Mouse (Mus musculus): ENCODE results near the gene Odr4. TPM values are rescaled to one million over a fixed set of nuclear protein-coding genes. Genes with fewer than 3 reads are reported as not detected.

Odr4 gene
- polyA plus RNA-seq (2015; fragmentation: Nextera tagmentation; extraction: Ambion mirVana), result 33.6 and 35.4 TPM in 2 replicates

DNA sequence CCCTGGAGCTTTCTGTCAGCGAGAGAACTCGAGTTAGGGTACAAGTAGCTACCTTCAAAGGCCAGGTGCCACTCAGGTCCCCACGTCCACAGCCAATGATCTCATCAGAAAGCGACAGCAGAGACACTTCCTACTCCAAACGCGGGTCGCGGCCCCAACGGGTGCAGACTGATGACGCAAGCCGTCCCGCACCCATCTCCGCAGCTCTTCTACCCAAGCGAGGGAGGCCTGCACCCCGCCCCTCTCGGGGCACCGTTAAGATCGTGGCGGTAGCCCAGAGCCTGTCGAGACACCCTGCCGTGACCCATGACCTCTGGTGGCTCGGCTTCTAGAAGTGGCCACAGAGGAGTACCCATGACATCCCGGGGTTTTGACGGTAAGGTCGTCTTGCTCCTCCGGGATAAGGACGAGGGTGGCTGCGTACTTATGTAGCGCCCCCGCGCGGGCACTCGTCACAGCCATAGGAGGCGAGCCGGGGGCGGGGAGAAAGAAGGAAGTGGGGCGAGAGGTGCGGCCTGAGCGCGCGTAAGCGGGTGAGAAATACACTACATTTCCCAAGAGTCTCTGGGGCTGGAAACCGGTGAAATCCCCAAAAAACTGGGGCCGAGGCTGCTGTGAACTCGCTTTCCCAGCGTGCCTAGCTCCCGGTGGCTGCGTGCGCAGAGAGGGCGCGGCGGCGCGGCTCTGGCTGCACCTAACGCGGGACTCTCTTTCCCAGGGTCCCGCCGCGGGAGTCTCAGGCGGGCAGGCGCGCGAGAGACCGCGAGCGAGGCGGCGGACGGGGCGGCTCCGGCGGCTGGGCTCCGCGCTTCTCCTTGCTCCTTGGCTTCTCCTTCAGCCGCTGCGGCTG lies at the start of gene Odr4, which contains the start of gene Tpr:
Gene Odr4 (minus strand): TSS at position 443 of the 850 bp plus-strand sequence.
Gene Tpr (plus strand): TSS at position 201 of the 850 bp plus-strand sequence.
- H3K27ac ChIP-seq, result peak within 1 kb of the TSS; percentile 91
- ATAC-seq (ENCODE audit: borderline replicate concordance, extremely low read depth, low FRiP score, low TSS enrichment), result peak; percentile 99
- H3K27me3 ChIP-seq, result no peaks in the 10 kb centered on the region
- no peaks in the 10 kb centered on the region for H3K9me3 ChIP-seq
- peaks cover 32% of the 10 kb centered on the region for H3K36me3 ChIP-seq
- peaks cover 6% of the 10 kb centered on the region for H3K4me1 ChIP-seq
- peak within 1 kb of the TSS; percentile 71 for H3K4me3 ChIP-seq
- peak within 1 kb of the TSS; percentile 62 for H3K4me2 ChIP-seq
- under 1% methylated on average over 64 of the region's 76 CpGs for WGBS
- H3K9ac ChIP-seq, result peak within 1 kb of the TSS; percentile 74

DNA sequence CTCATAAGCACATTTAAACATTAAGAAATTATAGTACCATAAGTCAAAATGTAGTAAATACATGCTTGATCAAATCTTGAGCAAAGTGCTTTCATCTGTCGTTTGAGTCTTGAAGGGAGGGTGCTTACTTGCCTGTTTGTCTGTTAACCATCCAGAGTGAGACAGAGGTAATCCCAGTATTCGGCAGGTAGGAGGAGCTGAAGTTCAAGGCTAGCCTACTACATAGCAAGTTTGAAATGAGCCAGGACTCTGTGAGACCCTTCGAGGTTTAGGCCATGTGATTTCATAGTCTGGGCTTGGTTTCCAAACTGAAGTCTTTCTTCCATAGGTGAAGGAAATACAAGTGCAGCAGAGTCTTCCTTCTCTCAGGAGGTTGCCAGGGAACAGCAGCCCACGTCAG lies 48.9 kb upstream of the Odr4 start:
- no peak for ATAC-seq (ENCODE audit: borderline replicate concordance, extremely low read depth, low FRiP score, low TSS enrichment)
- H3K27ac ChIP-seq, result no peak overlapping the region

GRCm38 (mm10) chr1:150438641-150439040 lies 45.8 kb upstream of the Odr4 start:
- Histone ChIP-seq H3K4me2 (no peak overlapping the region), H3K9ac (no peak overlapping the region), H3K36me3 (peaks cover 70% of the 10 kb centered on the region), H3K9me3 (no peaks in the 10 kb centered on the region), H3K27me3 (no peaks in the 10 kb centered on the region), H3K27ac (no peak overlapping the region), H3K4me3 (no peak overlapping the region), H3K4me1 (no peaks in the 10 kb centered on the region)
- 91% methylated on average over 3 of the region's 3 CpGs for WGBS
- no peak for ATAC-seq (ENCODE audit: borderline replicate concordance, extremely low read depth, low FRiP score, low TSS enrichment)

More for the DNA sequence above, 48.9 kb upstream of the Odr4 start:
- Histone ChIP-seq H3K9me3 (no peaks in the 10 kb centered on the region), H3K27me3 (no peaks in the 10 kb centered on the region), H3K4me2 (no peak overlapping the region), H3K4me1 (no peaks in the 10 kb centered on the region), H3K36me3 (peaks cover 68% of the 10 kb centered on the region), H3K9ac (no peak overlapping the region), H3K4me3 (no peak overlapping the region)
- 73% methylated on average over 4 of the region's 4 CpGs for WGBS

DNA sequence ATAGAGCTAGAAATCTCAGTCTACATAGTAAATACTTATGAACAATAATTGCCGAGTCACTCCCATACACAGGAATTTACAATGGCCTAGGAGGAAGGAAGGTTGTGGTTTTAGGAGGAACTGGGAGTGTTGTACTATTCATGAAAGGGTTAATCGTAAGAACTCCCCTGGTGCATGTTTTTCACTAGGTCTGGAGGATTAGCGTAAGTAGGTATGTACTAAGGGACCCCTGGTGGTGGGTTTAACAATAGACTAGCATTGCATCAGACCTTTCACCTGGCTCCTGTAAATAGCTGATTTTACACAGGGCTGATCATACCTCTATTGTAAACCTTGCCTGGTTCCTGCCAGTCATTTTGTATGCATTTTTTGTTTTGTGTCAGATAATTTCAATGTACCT lies 33.3 kb upstream of the Odr4 start:
- no peak overlapping the region for H3K4me2 ChIP-seq
- H3K27ac ChIP-seq, result no peak overlapping the region
- no peak overlapping the region for H3K4me3 ChIP-seq
- ATAC-seq (ENCODE audit: borderline replicate concordance, extremely low read depth, low FRiP score, low TSS enrichment), result no peak
- H3K9ac ChIP-seq, result no peak overlapping the region
- peaks cover 87% of the 10 kb centered on the region for H3K36me3 ChIP-seq
- no peaks in the 10 kb centered on the region for H3K4me1 ChIP-seq
- no peaks in the 10 kb centered on the region for H3K27me3 ChIP-seq
- no peaks in the 10 kb centered on the region for H3K9me3 ChIP-seq
- WGBS, result 73% methylated on average over 3 of the region's 3 CpGs

- 85% methylated on average over 9 of the region's 9 CpGs for WGBS
- Histone ChIP-seq H3K36me3 (peaks cover 83% of the 10 kb centered on the region), H3K27me3 (no peaks in the 10 kb centered on the region), H3K4me2 (no peak overlapping the region), H3K4me3 (no peak overlapping the region), H3K9ac (no peak overlapping the region), H3K4me1 (no peaks in the 10 kb centered on the region), H3K9me3 (no peaks in the 10 kb centered on the region), H3K27ac (no peak overlapping the region)
- no peak for ATAC-seq (ENCODE audit: borderline replicate concordance, extremely low read depth, low FRiP score, low TSS enrichment)
Observed at GRCm38 (mm10) chr1:150425665-150426064, 32.8 kb upstream of the Odr4 start.

GRCm38 (mm10) chr1:150418426-150418825 lies 25.5 kb upstream of the Odr4 start:
- 93% methylated on average over 4 of the region's 4 CpGs for WGBS
- H3K9me3 ChIP-seq, result no peaks in the 10 kb centered on the region
- H3K27ac ChIP-seq, result no peak overlapping the region
- no peak for ATAC-seq (ENCODE audit: borderline replicate concordance, extremely low read depth, low FRiP score, low TSS enrichment)
- no peaks in the 10 kb centered on the region for H3K27me3 ChIP-seq
- no peak overlapping the region for H3K4me3 ChIP-seq
- H3K4me1 ChIP-seq, result no peaks in the 10 kb centered on the region
- no peak overlapping the region for H3K4me2 ChIP-seq
- peaks cover 72% of the 10 kb centered on the region for H3K36me3 ChIP-seq
- H3K9ac ChIP-seq, result no peak overlapping the region

GRCm38 (mm10) chr1:150416006-150416405 lies 23.1 kb upstream of the Odr4 start:
- WGBS, result 92% methylated on average over 3 of the region's 3 CpGs

GRCm38 (mm10) chr1:150409996-150410395 lies 17.1 kb upstream of the Odr4 start:
- no peak overlapping the region for H3K4me2 ChIP-seq
- H3K9me3 ChIP-seq, result no peaks in the 10 kb centered on the region
- WGBS, result 98% methylated on average over 6 of the region's 6 CpGs
- no peaks in the 10 kb centered on the region for H3K27me3 ChIP-seq
- no peak overlapping the region for H3K9ac ChIP-seq
- peaks cover 68% of the 10 kb centered on the region for H3K36me3 ChIP-seq
- ATAC-seq (ENCODE audit: borderline replicate concordance, extremely low read depth, low FRiP score, low TSS enrichment), result no peak
- no peaks in the 10 kb centered on the region for H3K4me1 ChIP-seq
- no peak overlapping the region for H3K27ac ChIP-seq
- H3K4me3 ChIP-seq, result no peak overlapping the region

More at GRCm38 (mm10) chr1:150416006-150416405, 23.1 kb upstream of the Odr4 start:
- Histone ChIP-seq H3K27ac (no peak overlapping the region), H3K4me1 (no peaks in the 10 kb centered on the region), H3K4me3 (no peak overlapping the region), H3K9ac (no peak overlapping the region), H3K36me3 (peaks cover 69% of the 10 kb centered on the region), H3K4me2 (no peak overlapping the region), H3K9me3 (no peaks in the 10 kb centered on the region), H3K27me3 (no peaks in the 10 kb centered on the region)
- ATAC-seq (ENCODE audit: borderline replicate concordance, extremely low read depth, low FRiP score, low TSS enrichment), result no peak

GRCm38 (mm10) chr1:150407285-150407684 lies 14.4 kb upstream of the Odr4 start:
- no peak overlapping the region for H3K9ac ChIP-seq
- H3K4me1 ChIP-seq, result no peaks in the 10 kb centered on the region
- H3K27me3 ChIP-seq, result no peaks in the 10 kb centered on the region
- 82% methylated on average over 9 of the region's 9 CpGs for WGBS
- peaks cover 61% of the 10 kb centered on the region for H3K36me3 ChIP-seq
- no peaks in the 10 kb centered on the region for H3K9me3 ChIP-seq
- H3K4me2 ChIP-seq, result no peak overlapping the region
- H3K27ac ChIP-seq, result no peak overlapping the region
- H3K4me3 ChIP-seq, result no peak overlapping the region
- ATAC-seq (ENCODE audit: borderline replicate concordance, extremely low read depth, low FRiP score, low TSS enrichment), result no peak

DNA sequence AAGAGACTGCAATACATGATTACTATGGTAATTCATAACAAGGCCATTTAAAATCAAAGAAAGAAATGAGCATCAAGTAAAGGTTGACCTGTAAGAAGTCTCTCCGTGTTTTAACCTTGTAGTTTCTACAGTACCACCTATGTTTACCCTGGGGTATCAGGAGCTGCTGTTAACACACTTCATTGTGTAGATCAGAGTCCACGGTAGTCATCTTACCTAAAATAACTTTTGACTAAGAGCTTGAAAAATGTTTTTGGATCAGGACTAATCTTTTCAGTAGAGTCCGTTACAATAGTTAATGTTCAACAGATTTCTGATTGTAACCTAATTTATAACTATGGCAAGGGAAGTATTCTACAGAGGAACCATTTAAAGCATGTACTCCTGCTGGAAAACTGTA lies 11.7 kb upstream of the Odr4 start:
- Histone ChIP-seq H3K27ac (no peak overlapping the region), H3K4me2 (no peak overlapping the region), H3K36me3 (peaks cover 47% of the 10 kb centered on the region), H3K4me1 (no peaks in the 10 kb centered on the region), H3K9me3 (no peaks in the 10 kb centered on the region), H3K9ac (no peak overlapping the region), H3K27me3 (no peaks in the 10 kb centered on the region), H3K4me3 (no peak overlapping the region)
- ATAC-seq (ENCODE audit: borderline replicate concordance, extremely low read depth, low FRiP score, low TSS enrichment), result no peak
- WGBS, result 78% methylated on average over 3 of the region's 3 CpGs

- Histone ChIP-seq H3K27me3 (no peaks in the 10 kb centered on the region), H3K4me1 (no peaks in the 10 kb centered on the region), H3K9ac (no peak overlapping the region), H3K4me3 (no peak overlapping the region), H3K36me3 (peaks cover 46% of the 10 kb centered on the region), H3K9me3 (no peaks in the 10 kb centered on the region), H3K4me2 (no peak overlapping the region), H3K27ac (no peak overlapping the region)
- no peak for ATAC-seq (ENCODE audit: borderline replicate concordance, extremely low read depth, low FRiP score, low TSS enrichment)
- 93% methylated on average over 3 of the region's 3 CpGs for WGBS
Observed at GRCm38 (mm10) chr1:150403914-150404313, 11.0 kb upstream of the Odr4 start.

DNA sequence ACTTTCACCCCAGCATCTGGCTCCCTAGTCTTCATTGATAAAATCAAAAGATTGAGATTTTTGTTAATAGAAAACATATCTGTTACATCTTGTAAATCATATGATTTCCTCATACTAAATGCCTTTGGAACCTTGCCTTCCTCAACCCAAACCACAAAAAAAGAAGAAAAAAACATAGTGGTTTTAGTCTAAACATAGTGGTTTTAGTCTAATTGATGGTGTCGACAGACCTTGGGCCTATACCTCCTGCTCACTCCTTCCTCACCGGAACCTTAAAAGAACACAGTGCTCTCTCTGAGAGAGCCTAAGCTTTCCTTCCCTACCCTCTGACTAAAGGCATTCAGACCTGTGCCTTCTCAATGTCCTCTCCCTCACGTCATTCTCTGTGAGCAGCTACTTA lies 3.1 kb upstream of the Odr4 start:
- Histone ChIP-seq H3K9ac (no peak overlapping the region), H3K27me3 (no peaks in the 10 kb centered on the region), H3K9me3 (no peaks in the 10 kb centered on the region), H3K4me1 (peaks cover 6% of the 10 kb centered on the region), H3K4me2 (no peak overlapping the region), H3K27ac (no peak overlapping the region), H3K36me3 (peaks cover 34% of the 10 kb centered on the region), H3K4me3 (no peak overlapping the region)
- ATAC-seq (ENCODE audit: borderline replicate concordance, extremely low read depth, low FRiP score, low TSS enrichment), result no peak
- WGBS, result 87% methylated on average over 3 of the region's 3 CpGs

Measured in lung, embryonic 15.5 days (tissue).